In genomic region chr13:55694110-55694509, GRCm38 (mm10) we compare ENCODE assay signal across 8 mouse cellular contexts. TPM values are rescaled to one million over a fixed set of nuclear protein-coding genes. Genes with fewer than 3 reads are reported as not detected.
A peak's percentile ranks its signal among the peaks of the same experiment; 100 is the strongest.
DNase-seq lines count a peak whose midpoint lies in the region; ATAC-seq lines count a peak whose summit lies in the region.

No protein-coding gene starts in this region.

- intact Hi-C loops in heart, postnatal 36 days (cut with DNase I), result no loop called here

- H3K9ac ChIP-seq in heart, embryonic 12.5 days, result peak overlapping the region; percentile 100
- H3K9ac ChIP-seq in liver, embryonic 13.5 days, result peak overlapping the region; percentile 99

- DNase-seq in heart, postnatal 36 days, result no peak
- peak; percentile 34 for DNase-seq in CD4-positive helper T cell, adult 2 months (ENCODE audit: low read depth, low spot score)
- DNase-seq in forebrain, embryonic 10.5 days (ENCODE audit: extremely low spot score, low spot score), result no peak
- DNase-seq in liver, embryonic 13.5 days, result no peak
- no peak for DNase-seq in urinary bladder, postnatal 36 days (ENCODE audit: low spot score in 2 of 2)
- DNase-seq in c-Kit-positive CD71-positive TER-119-positive erythroid progenitor cells, embryonic 14.5 days (ENCODE audit: low spot score), result no peak
- DNase-seq in gastrocnemius, postnatal 4 days (ENCODE audit: low spot score in 2 of 2), result no peak

- peaks cover 28% of the 10 kb centered on the region for H3K4me1 ChIP-seq in heart, embryonic 12.5 days (replicated peaks)
- peaks cover 24% of the 10 kb centered on the region for H3K4me1 ChIP-seq in forebrain, embryonic 10.5 days
- H3K4me1 ChIP-seq in liver, embryonic 13.5 days (replicated peaks), result peaks cover 38% of the 10 kb centered on the region

- peak overlapping the region; percentile 97 for H3K4me3 ChIP-seq in heart, embryonic 12.5 days
- H3K4me3 ChIP-seq in forebrain, embryonic 10.5 days, result peak overlapping the region; percentile 98
- peak overlapping the region; percentile 98 for H3K4me3 ChIP-seq in liver, embryonic 13.5 days (replicated peaks)

- peaks cover 13% of the 10 kb centered on the region for H3K36me3 ChIP-seq in heart, embryonic 12.5 days
- H3K36me3 ChIP-seq in forebrain, embryonic 10.5 days (replicated peaks), result peaks cover 35% of the 10 kb centered on the region
- peaks cover 19% of the 10 kb centered on the region for H3K36me3 ChIP-seq in liver, embryonic 13.5 days

- no peak overlapping the region; the same call in 1 of the 2 replicates for H3K27ac ChIP-seq in heart, embryonic 12.5 days (ENCODE audit: poor library complexity, severe bottlenecking)
- peak overlapping the region; percentile 100 for H3K27ac ChIP-seq in forebrain, embryonic 10.5 days
- peak overlapping the region; percentile 98 for H3K27ac ChIP-seq in liver, embryonic 13.5 days

- ATAC-seq in heart, embryonic 12.5 days (ENCODE audit: insufficient number of reproducible peaks, low FRiP score), result no peak
- no peak for ATAC-seq in liver, embryonic 13.5 days (ENCODE audit: low read depth)

- WGBS in heart, embryonic 12.5 days, result 18% methylated on average over 8 of the region's 8 CpGs
- WGBS in forebrain, embryonic 10.5 days, result 34% methylated on average over 8 of the region's 8 CpGs
- WGBS in liver, embryonic 13.5 days (ENCODE audit: insufficient replicate concordance), result 15% methylated on average over 8 of the region's 8 CpGs

- peak overlapping the region; percentile 92 for H3K4me2 ChIP-seq in heart, embryonic 12.5 days
- H3K4me2 ChIP-seq in liver, embryonic 13.5 days, result peak overlapping the region; percentile 82

- H3K9me3 ChIP-seq in heart, embryonic 12.5 days (replicated peaks), result no peaks in the 10 kb centered on the region
- H3K9me3 ChIP-seq in forebrain, embryonic 10.5 days, result no peaks in the 10 kb centered on the region
- H3K9me3 ChIP-seq in liver, embryonic 13.5 days (replicated peaks), result no peaks in the 10 kb centered on the region

- H3K27me3 ChIP-seq in heart, embryonic 12.5 days (replicated peaks), result no peaks in the 10 kb centered on the region
- no peaks in the 10 kb centered on the region for H3K27me3 ChIP-seq in forebrain, embryonic 10.5 days (ENCODE audit: poor library complexity, severe bottlenecking)
- no peaks in the 10 kb centered on the region for H3K27me3 ChIP-seq in liver, embryonic 13.5 days

RNA-seq across cellular contexts. Expression of gene B230219D22Rik, which starts 1.2 kb away (rescaled TPM):
- 76.3 and 77.1 TPM in 2 replicates for polyA plus RNA-seq in heart, embryonic 12.5 days (2016; fragmentation: Nextera tagmentation; extraction: Ambion mirVana)
- total RNA-seq in heart, postnatal 36 days (2021), result 10 to 100 TPM; 39.6 to 45.0 TPM
- polyA plus RNA-seq in forebrain, embryonic 10.5 days (2016; fragmentation: Nextera tagmentation; extraction: Ambion mirVana), result 46.7 and 48.7 TPM in 2 replicates
- polyA plus RNA-seq in liver, embryonic 13.5 days (2015; fragmentation: Nextera tagmentation; extraction: Ambion mirVana), result 12.4 and 14.1 TPM in 2 replicates
- 10 to 100 TPM; 48.9 to 49.4 TPM for total RNA-seq in gastrocnemius, postnatal 4 days (2021)

RNA-seq across cellular contexts. Expression of gene Txndc15, which starts 20.3 kb away (rescaled TPM):
- polyA plus RNA-seq in heart, embryonic 12.5 days (2016; fragmentation: Nextera tagmentation; extraction: Ambion mirVana), result 63.7 and 67.4 TPM in 2 replicates
- 10 to 100 TPM; 42.6 to 45.8 TPM for total RNA-seq in heart, postnatal 36 days (2021)
- 67.1 and 69.5 TPM in 2 replicates for polyA plus RNA-seq in forebrain, embryonic 10.5 days (2016; fragmentation: Nextera tagmentation; extraction: Ambion mirVana)
- 30.9 and 37.5 TPM in 2 replicates for polyA plus RNA-seq in liver, embryonic 13.5 days (2015; fragmentation: Nextera tagmentation; extraction: Ambion mirVana)
- total RNA-seq in gastrocnemius, postnatal 4 days (2021), result 10 to 100 TPM; 33.6 to 33.7 TPM

RNA-seq across cellular contexts. Expression of gene Pcbd2, which starts 33.1 kb away (rescaled TPM):
- 60.3 and 60.8 TPM in 2 replicates for polyA plus RNA-seq in heart, embryonic 12.5 days (2016; fragmentation: Nextera tagmentation; extraction: Ambion mirVana)
- total RNA-seq in heart, postnatal 36 days (2021), result 10 to 100 TPM; 45.2 to 49.6 TPM
- 33.9 and 36.4 TPM in 2 replicates for polyA plus RNA-seq in forebrain, embryonic 10.5 days (2016; fragmentation: Nextera tagmentation; extraction: Ambion mirVana)
- 40.9 and 45.3 TPM in 2 replicates for polyA plus RNA-seq in liver, embryonic 13.5 days (2015; fragmentation: Nextera tagmentation; extraction: Ambion mirVana)
- 10 to 100 TPM; 25.6 to 29.5 TPM for total RNA-seq in gastrocnemius, postnatal 4 days (2021)

RNA-seq across cellular contexts. Expression of gene Ddx46, which starts 59.3 kb away (rescaled TPM):
- 25.4 and 27.0 TPM in 2 replicates for polyA plus RNA-seq in heart, embryonic 12.5 days (2016; fragmentation: Nextera tagmentation; extraction: Ambion mirVana)
- 10 to 100 TPM; 21.4 to 23.2 TPM for total RNA-seq in heart, postnatal 36 days (2021)
- polyA plus RNA-seq in forebrain, embryonic 10.5 days (2016; fragmentation: Nextera tagmentation; extraction: Ambion mirVana), result 44.1 and 48.0 TPM in 2 replicates
- 20.7 and 27.3 TPM in 2 replicates for polyA plus RNA-seq in liver, embryonic 13.5 days (2015; fragmentation: Nextera tagmentation; extraction: Ambion mirVana)
- 10 to 100 TPM; 28.2 to 35.0 TPM for total RNA-seq in gastrocnemius, postnatal 4 days (2021)
